Mouse (Mus musculus): ENCODE data around the gene Hnrnpdl. TPM values are rescaled to one million over a fixed set of nuclear protein-coding genes. Genes with fewer than 3 reads are reported as not detected.

Hnrnpdl gene
- polyA plus RNA-seq, 1 experiment: 260 TPM

GRCm38 (mm10) chr5:100024403-100024802 lies 15.1 kb downstream of the Hnrnpdl start:
- no peak for TF ChIP-seq CTCF (IDR thresholded peaks at IDR 0.05; ENCODE audit: extremely low read depth, insufficient read depth, low read length)
- Histone ChIP-seq H3K4me1 (ENCODE audit: control insufficient read depth, insufficient read depth, low read length) (no peaks in the 10 kb centered on the region), H3K27ac (ENCODE audit: insufficient read depth, low read length) (no peak overlapping the region), H3K4me3 (ENCODE audit: insufficient read depth, low read length) (no peak overlapping the region)

- TF ChIP-seq CTCF (IDR thresholded peaks at IDR 0.05; ENCODE audit: extremely low read depth, insufficient read depth, low read length) (no peak), POLR2A (IDR thresholded peaks at IDR 0.05; ENCODE audit: extremely low read depth, insufficient read depth, low read length) (no peak)
- H3K4me1 ChIP-seq (ENCODE audit: control insufficient read depth, insufficient read depth, low read length): no peaks in the 10 kb centered on the region
- H3K27ac ChIP-seq (ENCODE audit: insufficient read depth, low read length): no peak overlapping the region
Observed at GRCm38 (mm10) chr5:100020089-100020488, 19.4 kb downstream of the Hnrnpdl start.

GRCm38 (mm10) chr5:100012599-100012998 lies 26.9 kb downstream of the Hnrnpdl start:
- no peaks in the 10 kb centered on the region for H3K4me1 ChIP-seq (ENCODE audit: control insufficient read depth, insufficient read depth, low read length)
- TF ChIP-seq POLR2A (IDR thresholded peaks at IDR 0.05; ENCODE audit: extremely low read depth, insufficient read depth, low read length) (no peak), CTCF (IDR thresholded peaks at IDR 0.05; ENCODE audit: extremely low read depth, insufficient read depth, low read length) (no peak)
- no peak overlapping the region for H3K4me3 ChIP-seq (ENCODE audit: insufficient read depth, low read length)
- no peak overlapping the region for H3K27ac ChIP-seq (ENCODE audit: insufficient read depth, low read length)

More at GRCm38 (mm10) chr5:100020089-100020488, 19.4 kb downstream of the Hnrnpdl start:
- H3K4me3 ChIP-seq (ENCODE audit: insufficient read depth, low read length): no peak overlapping the region

- TF ChIP-seq POLR2A (IDR thresholded peaks at IDR 0.05; ENCODE audit: extremely low read depth, insufficient read depth, low read length): no peak
- no peak for TF ChIP-seq CTCF (IDR thresholded peaks at IDR 0.05; ENCODE audit: extremely low read depth, insufficient read depth, low read length)
- H3K27ac ChIP-seq (ENCODE audit: insufficient read depth, low read length): no peak overlapping the region
- no peaks in the 10 kb centered on the region for H3K4me1 ChIP-seq (ENCODE audit: control insufficient read depth, insufficient read depth, low read length)
- no peak overlapping the region for H3K4me3 ChIP-seq (ENCODE audit: insufficient read depth, low read length)
Observed at GRCm38 (mm10) chr5:100008485-100008884, 31.0 kb downstream of the Hnrnpdl start.

- Histone ChIP-seq H3K4me1 (ENCODE audit: control insufficient read depth, insufficient read depth, low read length) (no peaks in the 10 kb centered on the region), H3K4me3 (ENCODE audit: insufficient read depth, low read length) (no peak overlapping the region), H3K27ac (ENCODE audit: insufficient read depth, low read length) (no peak overlapping the region)
- TF ChIP-seq POLR2A (IDR thresholded peaks at IDR 0.05; ENCODE audit: extremely low read depth, insufficient read depth, low read length) (no peak), CTCF (IDR thresholded peaks at IDR 0.05; ENCODE audit: extremely low read depth, insufficient read depth, low read length) (no peak)
Observed at GRCm38 (mm10) chr5:100007040-100007375, 32.5 kb downstream of the Hnrnpdl start.

- no peak overlapping the region for H3K4me3 ChIP-seq (ENCODE audit: insufficient read depth, low read length)
- TF ChIP-seq POLR2A (IDR thresholded peaks at IDR 0.05; ENCODE audit: extremely low read depth, insufficient read depth, low read length): no peak
- TF ChIP-seq CTCF (IDR thresholded peaks at IDR 0.05; ENCODE audit: extremely low read depth, insufficient read depth, low read length): no peak
- H3K27ac ChIP-seq (ENCODE audit: insufficient read depth, low read length): no peak overlapping the region
- no peaks in the 10 kb centered on the region for H3K4me1 ChIP-seq (ENCODE audit: control insufficient read depth, insufficient read depth, low read length)
Observed at GRCm38 (mm10) chr5:100006324-100007039, 33.0 kb downstream of the Hnrnpdl start.

GRCm38 (mm10) chr5:100005896-100006295 lies 33.6 kb downstream of the Hnrnpdl start:
- H3K4me3 ChIP-seq (ENCODE audit: insufficient read depth, low read length): no peak overlapping the region
- no peaks in the 10 kb centered on the region for H3K4me1 ChIP-seq (ENCODE audit: control insufficient read depth, insufficient read depth, low read length)
- H3K27ac ChIP-seq (ENCODE audit: insufficient read depth, low read length): no peak overlapping the region
- no peak for TF ChIP-seq POLR2A (IDR thresholded peaks at IDR 0.05; ENCODE audit: extremely low read depth, insufficient read depth, low read length)
- TF ChIP-seq CTCF (IDR thresholded peaks at IDR 0.05; ENCODE audit: extremely low read depth, insufficient read depth, low read length): no peak

GRCm38 (mm10) chr5:100005431-100005830 lies 34.0 kb downstream of the Hnrnpdl start:
- no peak for TF ChIP-seq CTCF (IDR thresholded peaks at IDR 0.05; ENCODE audit: extremely low read depth, insufficient read depth, low read length)
- TF ChIP-seq POLR2A (IDR thresholded peaks at IDR 0.05; ENCODE audit: extremely low read depth, insufficient read depth, low read length): no peak
- no peaks in the 10 kb centered on the region for H3K4me1 ChIP-seq (ENCODE audit: control insufficient read depth, insufficient read depth, low read length)
- H3K27ac ChIP-seq (ENCODE audit: insufficient read depth, low read length): no peak overlapping the region
- no peak overlapping the region for H3K4me3 ChIP-seq (ENCODE audit: insufficient read depth, low read length)

- TF ChIP-seq CTCF (IDR thresholded peaks at IDR 0.05; ENCODE audit: extremely low read depth, insufficient read depth, low read length): no peak
- TF ChIP-seq POLR2A (IDR thresholded peaks at IDR 0.05; ENCODE audit: extremely low read depth, insufficient read depth, low read length): no peak
- H3K27ac ChIP-seq (ENCODE audit: insufficient read depth, low read length): no peak overlapping the region
- no peak overlapping the region for H3K4me3 ChIP-seq (ENCODE audit: insufficient read depth, low read length)
- no peaks in the 10 kb centered on the region for H3K4me1 ChIP-seq (ENCODE audit: control insufficient read depth, insufficient read depth, low read length)
Observed at GRCm38 (mm10) chr5:100003895-100004294, 35.6 kb downstream of the Hnrnpdl start.

GRCm38 (mm10) chr5:100000500-100000899 lies 39.0 kb downstream of the Hnrnpdl start:
- Histone ChIP-seq H3K27ac (ENCODE audit: insufficient read depth, low read length) (no peak overlapping the region), H3K4me3 (ENCODE audit: insufficient read depth, low read length) (no peak overlapping the region), H3K4me1 (ENCODE audit: control insufficient read depth, insufficient read depth, low read length) (no peaks in the 10 kb centered on the region)
- TF ChIP-seq CTCF (IDR thresholded peaks at IDR 0.05; ENCODE audit: extremely low read depth, insufficient read depth, low read length): no peak
- no peak for TF ChIP-seq POLR2A (IDR thresholded peaks at IDR 0.05; ENCODE audit: extremely low read depth, insufficient read depth, low read length)
